In the genomic region with DNA sequence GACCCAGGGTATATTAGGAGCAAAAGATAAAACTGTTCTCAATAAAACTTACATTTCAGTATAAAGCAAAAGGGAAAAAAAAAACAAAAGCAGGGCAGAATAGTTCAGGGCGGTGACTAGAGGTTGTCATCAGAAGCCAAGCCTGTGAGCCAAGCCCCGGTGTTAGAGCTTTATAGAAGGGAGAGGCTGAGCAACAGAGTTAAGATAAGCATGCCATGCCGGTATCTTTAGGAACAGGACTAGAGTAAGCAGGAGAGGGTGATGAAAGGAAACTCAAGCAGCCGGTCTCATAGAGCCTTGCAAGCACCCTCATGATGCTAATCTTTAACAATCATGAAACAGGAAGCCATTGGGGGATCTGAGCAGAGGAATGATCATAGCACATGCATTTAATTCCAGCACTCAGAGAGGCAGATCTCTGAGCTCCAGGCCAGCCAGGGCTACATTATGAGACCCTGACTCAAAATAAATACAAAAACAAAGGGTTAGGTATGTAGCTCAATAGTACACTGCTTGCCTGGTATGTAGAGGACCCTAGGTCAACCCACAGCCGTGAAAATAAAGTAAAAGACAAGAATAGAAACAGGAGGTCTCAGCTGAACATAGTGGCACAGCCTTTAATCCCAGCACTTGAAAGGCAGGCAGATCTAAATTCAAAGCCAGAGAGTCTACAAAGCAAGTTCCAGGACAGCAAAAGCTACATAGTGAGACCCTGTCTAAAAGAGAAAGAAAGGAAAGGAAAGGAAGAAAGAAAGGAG, we compare ENCODE assay signal across 8 mouse cellular contexts. TPM values are rescaled to one million over a fixed set of nuclear protein-coding genes. Genes with fewer than 3 reads are reported as not detected.
A peak's percentile ranks its signal among the peaks of the same experiment; 100 is the strongest.
DNase-seq lines count a peak whose midpoint lies in the region; ATAC-seq lines count a peak whose summit lies in the region.

No protein-coding gene starts in this region.

- DNase-seq in kidney, adult 11 months = no peak
- DNase-seq in c-Kit-positive CD71-negative TER-119-negative erythroid progenitor cells, embryonic 14.5 days (ENCODE audit: low read depth) = peak; percentile 37
- DNase-seq in midbrain, embryonic 14.5 days = no peak
- no peak for DNase-seq in embryo, embryonic 11 days
- DNase-seq in urinary bladder, adult 18-20 months (ENCODE audit: low spot score in 2 of 2) = no peak
- no peak for DNase-seq in kidney, postnatal 36 days

- peak overlapping the region; percentile 86 for H3K4me2 ChIP-seq in kidney, embryonic 15.5 days
- peak overlapping the region; percentile 73 for H3K4me2 ChIP-seq in hindbrain, embryonic 15.5 days
- peak overlapping the region; percentile 61 for H3K4me2 ChIP-seq in midbrain, embryonic 14.5 days (ENCODE audit: low read length)

- no peak overlapping the region; the same call in 1 of the 2 replicates for H3K27ac ChIP-seq in kidney, embryonic 15.5 days
- peak overlapping the region; percentile 98; the same call in 1 of the 2 replicates for H3K27ac ChIP-seq in hindbrain, embryonic 15.5 days (replicated peaks)
- 0 out of 2 replicates have a peak overlapping the region, but pooled peaks have one; percentile 95 for H3K27ac ChIP-seq in midbrain, embryonic 14.5 days (replicated peaks; ENCODE audit: low read depth, low read length)

- H3K9ac ChIP-seq in kidney, embryonic 15.5 days = peak overlapping the region; percentile 70
- peak overlapping the region; percentile 79 for H3K9ac ChIP-seq in hindbrain, embryonic 15.5 days
- peak overlapping the region; percentile 63; the same call in 1 of the 2 replicates for H3K9ac ChIP-seq in midbrain, embryonic 14.5 days (replicated peaks; ENCODE audit: low read length)

- H3K36me3 ChIP-seq in kidney, embryonic 15.5 days = peaks cover 51% of the 10 kb centered on the region
- peaks cover 34% of the 10 kb centered on the region for H3K36me3 ChIP-seq in hindbrain, embryonic 15.5 days
- peaks cover 40% of the 10 kb centered on the region for H3K36me3 ChIP-seq in midbrain, embryonic 14.5 days (ENCODE audit: control insufficient read depth, insufficient read depth, low read length)

- H3K27me3 ChIP-seq in kidney, embryonic 15.5 days = no peaks in the 10 kb centered on the region
- H3K27me3 ChIP-seq in hindbrain, embryonic 15.5 days = no peaks in the 10 kb centered on the region
- no peaks in the 10 kb centered on the region for H3K27me3 ChIP-seq in midbrain, embryonic 14.5 days (ENCODE audit: control insufficient read depth, insufficient read depth, low read length)

- no peaks in the 10 kb centered on the region for H3K9me3 ChIP-seq in kidney, embryonic 15.5 days (replicated peaks)
- H3K9me3 ChIP-seq in hindbrain, embryonic 15.5 days = no peaks in the 10 kb centered on the region
- no peaks in the 10 kb centered on the region for H3K9me3 ChIP-seq in midbrain, embryonic 14.5 days (ENCODE audit: control insufficient read depth, low read length)

- peaks cover 45% of the 10 kb centered on the region for H3K4me1 ChIP-seq in kidney, embryonic 15.5 days
- peaks cover 38% of the 10 kb centered on the region for H3K4me1 ChIP-seq in hindbrain, embryonic 15.5 days (replicated peaks)
- peaks cover 29% of the 10 kb centered on the region for H3K4me1 ChIP-seq in midbrain, embryonic 14.5 days (ENCODE audit: control insufficient read depth, insufficient read depth, low read length)

- no peak for ATAC-seq in kidney, embryonic 15.5 days (replicated peaks; ENCODE audit: low FRiP score)
- no peak for ATAC-seq in hindbrain, embryonic 15.5 days (ENCODE audit: low FRiP score, low read depth)
- ATAC-seq in midbrain, embryonic 14.5 days (ENCODE audit: low FRiP score, low TSS enrichment) = no peak

- H3K4me3 ChIP-seq in kidney, embryonic 15.5 days (replicated peaks) = peak overlapping the region; percentile 71
- H3K4me3 ChIP-seq in hindbrain, embryonic 15.5 days = peak overlapping the region; percentile 52
- H3K4me3 ChIP-seq in midbrain, embryonic 14.5 days (replicated peaks; ENCODE audit: low read depth, low read length) = peak overlapping the region; percentile 60

- WGBS in kidney, embryonic 15.5 days = 45% methylated on average over 5 of the region's 5 CpGs
- WGBS in hindbrain, embryonic 15.5 days = 50% methylated on average over 5 of the region's 5 CpGs
- WGBS in midbrain, embryonic 14.5 days = 50% methylated on average over 5 of the region's 5 CpGs

RNA-seq across cellular contexts. Expression of a gene that starts 3.2 kb away (rescaled TPM):
- polyA plus RNA-seq in kidney, embryonic 15.5 days (2015; fragmentation: Nextera tagmentation; extraction: Ambion mirVana) = 15.9 and 16.1 TPM in 2 replicates
- 16.1 and 17.5 TPM in 2 replicates for polyA plus RNA-seq in hindbrain, embryonic 15.5 days (2015; fragmentation: Nextera tagmentation; extraction: Ambion mirVana)
- polyA plus RNA-seq in midbrain, embryonic 14.5 days (2014; fragmentation: Nextera tagmentation; extraction: Ambion mirVana) = 17.4 and 18.0 TPM in 2 replicates

RNA-seq across cellular contexts. Expression of a gene that starts 19.5 kb away (rescaled TPM):
- polyA plus RNA-seq in kidney, embryonic 15.5 days (2015; fragmentation: Nextera tagmentation; extraction: Ambion mirVana) = 120 and 127 TPM in 2 replicates
- polyA plus RNA-seq in hindbrain, embryonic 15.5 days (2015; fragmentation: Nextera tagmentation; extraction: Ambion mirVana) = 115 and 118 TPM in 2 replicates
- 109 and 122 TPM in 2 replicates for polyA plus RNA-seq in midbrain, embryonic 14.5 days (2014; fragmentation: Nextera tagmentation; extraction: Ambion mirVana)

RNA-seq across cellular contexts. Expression of a gene that starts 25.9 kb away (rescaled TPM):
- polyA plus RNA-seq in kidney, embryonic 15.5 days (2015; fragmentation: Nextera tagmentation; extraction: Ambion mirVana) = 169 and 189 TPM in 2 replicates
- 336 and 350 TPM in 2 replicates for polyA plus RNA-seq in hindbrain, embryonic 15.5 days (2015; fragmentation: Nextera tagmentation; extraction: Ambion mirVana)
- 295 and 323 TPM in 2 replicates for polyA plus RNA-seq in midbrain, embryonic 14.5 days (2014; fragmentation: Nextera tagmentation; extraction: Ambion mirVana)

RNA-seq across cellular contexts. Expression of a gene that starts 28.9 kb away (rescaled TPM):
- 1.1 and 1.9 TPM in 2 replicates for polyA plus RNA-seq in kidney, embryonic 15.5 days (2015; fragmentation: Nextera tagmentation; extraction: Ambion mirVana)
- 110 and 114 TPM in 2 replicates for polyA plus RNA-seq in hindbrain, embryonic 15.5 days (2015; fragmentation: Nextera tagmentation; extraction: Ambion mirVana)
- polyA plus RNA-seq in midbrain, embryonic 14.5 days (2014; fragmentation: Nextera tagmentation; extraction: Ambion mirVana) = 75.3 and 94.7 TPM in 2 replicates

RNA-seq across cellular contexts. Expression of a gene that starts 29.7 kb away (rescaled TPM):
- polyA plus RNA-seq in kidney, embryonic 15.5 days (2015; fragmentation: Nextera tagmentation; extraction: Ambion mirVana) = 3.1 and 3.3 TPM in 2 replicates
- 0.86 and 1.5 TPM in 2 replicates for polyA plus RNA-seq in hindbrain, embryonic 15.5 days (2015; fragmentation: Nextera tagmentation; extraction: Ambion mirVana)
- 0.18 and 1.1 TPM in 2 replicates for polyA plus RNA-seq in midbrain, embryonic 14.5 days (2014; fragmentation: Nextera tagmentation; extraction: Ambion mirVana)
